Mouse (Mus musculus): ENCODE results near the gene Ttyh1. TPM values are rescaled to one million over a fixed set of nuclear protein-coding genes. Genes with fewer than 3 reads are reported as not detected.

The Ttyh1 gene
- polyA plus RNA-seq, 1 experiment = 21.5 TPM

DNA sequence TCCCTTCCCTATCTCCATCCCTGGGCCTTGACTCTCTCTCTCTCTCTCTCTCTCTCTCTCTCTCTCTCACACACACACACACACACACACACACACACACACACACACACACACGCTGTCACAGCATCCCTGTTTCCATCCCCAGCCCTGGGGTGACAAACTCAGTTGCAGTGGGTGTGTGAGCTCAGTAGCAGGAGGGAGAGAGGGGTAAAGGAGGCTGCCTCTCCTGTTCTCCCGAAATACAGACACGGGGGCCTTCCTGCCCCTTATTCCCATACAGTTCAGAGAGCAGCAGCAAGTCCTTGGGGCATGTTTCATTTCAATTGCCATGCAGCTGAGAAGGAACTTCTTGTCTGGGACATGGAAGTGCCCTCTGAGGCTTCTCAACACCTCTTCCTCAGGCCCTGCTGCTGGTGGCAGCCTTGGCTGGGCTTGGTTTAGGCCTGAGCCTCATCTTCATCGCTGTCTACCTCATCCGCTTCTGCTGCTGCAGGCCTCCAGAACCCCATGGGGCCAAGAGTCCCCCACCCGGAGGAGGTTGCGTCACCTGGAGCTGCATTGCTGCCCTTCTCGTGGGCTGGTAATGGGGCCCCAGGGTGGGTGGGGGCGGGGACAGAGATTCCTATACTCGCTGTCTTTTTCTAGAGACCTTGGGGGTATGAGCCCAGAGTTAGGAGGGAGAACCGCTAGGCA lies 3.0 kb downstream of the Ttyh1 start:
- H3K36me3 ChIP-seq (ENCODE audit: control insufficient read depth, insufficient read depth, low read length) = no peaks in the 10 kb centered on the region
- peaks cover 9% of the 10 kb centered on the region for H3K27me3 ChIP-seq (ENCODE audit: control insufficient read depth, insufficient read depth, low read length)
- no peak overlapping the region for H3K4me3 ChIP-seq (ENCODE audit: low read depth, low read length)
- WGBS = 55% methylated on average over 11 of the region's 11 CpGs
- no peak overlapping the region for H3K27ac ChIP-seq (ENCODE audit: insufficient read depth, low read depth, low read length)
- no peak for TF ChIP-seq POLR2A (IDR thresholded peaks at IDR 0.05; ENCODE audit: low read depth, low read length)
- TF ChIP-seq CTCF (IDR thresholded peaks at IDR 0.05; ENCODE audit: extremely low read depth, insufficient read length, insufficient replicate concordance, low read depth, low read length) = no peak
- H3K4me1 ChIP-seq (ENCODE audit: control insufficient read depth, insufficient read depth, insufficient read length, low read length) = peaks cover 2% of the 10 kb centered on the region

DNA sequence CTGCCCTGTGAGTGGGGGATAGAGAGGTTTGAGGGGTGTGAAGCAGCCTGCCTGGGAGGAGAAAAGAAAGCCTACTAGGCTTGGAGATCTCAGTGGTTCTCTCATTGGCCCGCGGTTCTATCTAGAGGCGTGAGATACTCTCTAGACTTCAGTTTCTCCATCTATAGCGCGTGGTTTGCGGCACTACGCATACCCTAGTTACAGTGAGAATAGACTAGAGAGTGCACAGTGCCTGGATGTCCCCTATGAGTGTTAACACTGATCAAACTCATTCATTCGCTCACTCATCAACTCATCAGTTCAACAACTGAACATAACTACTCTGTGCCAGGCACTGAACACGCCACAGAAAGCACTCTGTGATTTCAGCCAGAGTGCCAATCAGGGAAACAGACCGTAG lies 3.6 kb downstream of the Ttyh1 start:
- TF ChIP-seq POLR2A (IDR thresholded peaks at IDR 0.05; ENCODE audit: low read depth, low read length) (no peak), CTCF (IDR thresholded peaks at IDR 0.05; ENCODE audit: extremely low read depth, insufficient read length, insufficient replicate concordance, low read depth, low read length) (no peak)
- no peak overlapping the region for H3K4me3 ChIP-seq (ENCODE audit: low read depth, low read length)
- H3K36me3 ChIP-seq (ENCODE audit: control insufficient read depth, insufficient read depth, low read length) = no peaks in the 10 kb centered on the region
- H3K27me3 ChIP-seq (ENCODE audit: control insufficient read depth, insufficient read depth, low read length) = peaks cover 9% of the 10 kb centered on the region
- 87% methylated on average over 10 of the region's 10 CpGs for WGBS
- H3K27ac ChIP-seq (ENCODE audit: insufficient read depth, low read depth, low read length) = no peak overlapping the region
- H3K4me1 ChIP-seq (ENCODE audit: control insufficient read depth, insufficient read depth, insufficient read length, low read length) = peaks cover 2% of the 10 kb centered on the region

DNA sequence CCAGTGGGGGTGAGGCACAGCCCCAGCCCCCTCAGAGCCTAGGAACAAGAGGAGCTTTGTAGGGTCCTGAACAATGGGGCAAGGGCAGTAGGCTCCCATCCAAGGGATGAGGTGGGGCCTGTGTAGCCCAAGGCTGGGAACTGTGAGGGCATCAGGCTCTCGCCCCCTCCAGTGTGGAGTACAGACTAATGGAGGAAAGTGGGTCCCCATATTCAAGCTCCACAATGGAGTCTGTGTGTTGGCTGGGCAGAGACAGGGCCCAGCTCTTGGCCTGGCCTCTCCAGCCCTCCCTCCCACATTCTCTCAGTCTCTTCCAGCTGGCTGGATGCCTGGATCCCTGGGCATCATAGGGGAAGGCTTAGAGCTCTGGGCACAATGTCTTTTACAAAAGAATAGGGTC lies 4.5 kb downstream of the Ttyh1 start:
- peaks cover 2% of the 10 kb centered on the region for H3K4me1 ChIP-seq (ENCODE audit: control insufficient read depth, insufficient read depth, insufficient read length, low read length)
- no peak overlapping the region for H3K27ac ChIP-seq (ENCODE audit: insufficient read depth, low read depth, low read length)
- peaks cover 9% of the 10 kb centered on the region for H3K27me3 ChIP-seq (ENCODE audit: control insufficient read depth, insufficient read depth, low read length)
- no peaks in the 10 kb centered on the region for H3K36me3 ChIP-seq (ENCODE audit: control insufficient read depth, insufficient read depth, low read length)
- TF ChIP-seq CTCF (IDR thresholded peaks at IDR 0.05; ENCODE audit: extremely low read depth, insufficient read length, insufficient replicate concordance, low read depth, low read length) = no peak
- no peak overlapping the region for H3K4me3 ChIP-seq (ENCODE audit: low read depth, low read length)
- WGBS = 76% methylated on average over 1 of the region's 1 CpGs

DNA sequence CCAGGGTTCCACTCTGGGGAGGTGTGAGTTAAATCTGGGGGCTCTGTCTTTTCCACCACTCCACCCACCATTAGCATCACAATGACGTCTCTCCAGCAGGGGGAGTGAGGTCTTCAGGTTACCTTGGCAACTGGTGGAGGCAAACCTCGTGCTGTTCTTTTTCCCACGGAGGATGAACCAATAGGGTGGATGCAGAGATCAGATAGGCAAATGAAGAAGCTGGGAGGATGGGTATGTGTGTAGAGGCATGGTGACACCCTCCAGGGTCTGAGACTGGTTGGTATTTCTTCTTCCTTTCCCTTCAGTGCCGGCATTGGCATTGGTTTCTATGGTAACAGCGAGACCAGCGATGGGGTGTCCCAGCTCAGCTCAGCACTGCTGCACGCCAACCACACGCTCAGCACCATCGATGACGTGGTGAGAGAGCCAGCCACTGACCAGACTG lies 5.1 kb downstream of the Ttyh1 start:
- no peak for TF ChIP-seq CTCF (IDR thresholded peaks at IDR 0.05; ENCODE audit: extremely low read depth, insufficient read length, insufficient replicate concordance, low read depth, low read length)
- TF ChIP-seq POLR2A (IDR thresholded peaks at IDR 0.05; ENCODE audit: low read depth, low read length) = no peak
- H3K27me3 ChIP-seq (ENCODE audit: control insufficient read depth, insufficient read depth, low read length) = peaks cover 7% of the 10 kb centered on the region
- H3K4me1 ChIP-seq (ENCODE audit: control insufficient read depth, insufficient read depth, insufficient read length, low read length) = peaks cover 5% of the 10 kb centered on the region; the same call in 1 of the 2 replicates
- H3K36me3 ChIP-seq (ENCODE audit: control insufficient read depth, insufficient read depth, low read length) = no peaks in the 10 kb centered on the region
- H3K4me3 ChIP-seq (ENCODE audit: low read depth, low read length) = no peak overlapping the region
- 19% methylated on average over 10 of the region's 10 CpGs for WGBS
- H3K27ac ChIP-seq (ENCODE audit: insufficient read depth, low read depth, low read length) = no peak overlapping the region

DNA sequence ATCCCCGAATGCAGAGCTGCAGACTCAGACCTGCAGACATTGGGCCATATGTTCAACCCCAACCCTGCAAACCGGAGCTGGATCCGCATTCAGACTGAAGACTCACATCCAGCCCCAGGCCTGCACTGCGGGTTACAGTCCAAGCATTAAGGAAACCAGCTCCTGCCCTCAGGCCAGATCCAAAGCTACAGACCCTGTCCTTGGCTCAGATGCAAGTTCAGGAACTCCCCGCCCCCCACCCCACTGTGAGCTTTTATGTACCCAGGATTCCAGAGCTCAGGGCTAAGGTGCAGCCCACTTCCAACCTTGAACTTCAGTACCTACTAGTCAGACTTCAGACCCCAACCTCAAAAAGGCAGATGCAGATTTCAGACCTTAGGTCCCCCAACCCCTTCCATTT lies 5.6 kb downstream of the Ttyh1 start:
- Histone ChIP-seq H3K27ac (ENCODE audit: insufficient read depth, low read depth, low read length) (no peak overlapping the region), H3K4me3 (ENCODE audit: low read depth, low read length) (no peak overlapping the region), H3K27me3 (ENCODE audit: control insufficient read depth, insufficient read depth, low read length) (0 out of 2 replicates have a peak, but pooled peaks cover 2% of the 10 kb centered on the region), H3K36me3 (ENCODE audit: control insufficient read depth, insufficient read depth, low read length) (no peaks in the 10 kb centered on the region), H3K4me1 (ENCODE audit: control insufficient read depth, insufficient read depth, insufficient read length, low read length) (peaks cover 8% of the 10 kb centered on the region; the same call in 1 of the 2 replicates)
- no peak for TF ChIP-seq CTCF (IDR thresholded peaks at IDR 0.05; ENCODE audit: extremely low read depth, insufficient read length, insufficient replicate concordance, low read depth, low read length)
- TF ChIP-seq POLR2A (IDR thresholded peaks at IDR 0.05; ENCODE audit: low read depth, low read length) = no peak
- WGBS = 51% methylated on average over 5 of the region's 5 CpGs

DNA sequence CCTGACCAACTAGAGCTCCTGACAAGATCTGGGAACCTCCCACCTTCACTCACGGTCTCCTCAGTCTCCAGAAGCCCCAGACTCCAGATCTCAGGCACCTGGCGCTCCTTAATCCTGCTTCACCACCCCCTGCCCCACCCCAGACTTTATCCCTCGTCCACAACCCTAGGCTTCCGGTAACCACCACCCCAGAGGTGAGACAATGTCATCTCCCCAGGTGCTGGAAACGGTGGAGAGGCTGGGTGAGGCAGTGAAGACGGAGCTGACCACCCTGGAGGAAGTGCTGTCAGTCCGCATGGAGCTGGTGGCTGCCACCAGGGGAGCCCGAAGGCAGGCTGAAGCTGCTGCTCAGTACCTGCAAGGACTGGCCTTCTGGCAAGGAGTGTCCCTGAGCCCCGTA lies 6.1 kb downstream of the Ttyh1 start:
- peaks cover 9% of the 10 kb centered on the region; the same call in 1 of the 2 replicates for H3K4me1 ChIP-seq (ENCODE audit: control insufficient read depth, insufficient read depth, insufficient read length, low read length)
- H3K4me3 ChIP-seq (ENCODE audit: low read depth, low read length) = no peak overlapping the region
- H3K36me3 ChIP-seq (ENCODE audit: control insufficient read depth, insufficient read depth, low read length) = no peaks in the 10 kb centered on the region
- H3K27me3 ChIP-seq (ENCODE audit: control insufficient read depth, insufficient read depth, low read length) = 0 out of 2 replicates have a peak, but pooled peaks cover 2% of the 10 kb centered on the region
- no peak for TF ChIP-seq CTCF (IDR thresholded peaks at IDR 0.05; ENCODE audit: extremely low read depth, insufficient read length, insufficient replicate concordance, low read depth, low read length)
- TF ChIP-seq POLR2A (IDR thresholded peaks at IDR 0.05; ENCODE audit: low read depth, low read length) = no peak
- WGBS = 36% methylated on average over 9 of the region's 9 CpGs
- no peak overlapping the region for H3K27ac ChIP-seq (ENCODE audit: insufficient read depth, low read depth, low read length)

DNA sequence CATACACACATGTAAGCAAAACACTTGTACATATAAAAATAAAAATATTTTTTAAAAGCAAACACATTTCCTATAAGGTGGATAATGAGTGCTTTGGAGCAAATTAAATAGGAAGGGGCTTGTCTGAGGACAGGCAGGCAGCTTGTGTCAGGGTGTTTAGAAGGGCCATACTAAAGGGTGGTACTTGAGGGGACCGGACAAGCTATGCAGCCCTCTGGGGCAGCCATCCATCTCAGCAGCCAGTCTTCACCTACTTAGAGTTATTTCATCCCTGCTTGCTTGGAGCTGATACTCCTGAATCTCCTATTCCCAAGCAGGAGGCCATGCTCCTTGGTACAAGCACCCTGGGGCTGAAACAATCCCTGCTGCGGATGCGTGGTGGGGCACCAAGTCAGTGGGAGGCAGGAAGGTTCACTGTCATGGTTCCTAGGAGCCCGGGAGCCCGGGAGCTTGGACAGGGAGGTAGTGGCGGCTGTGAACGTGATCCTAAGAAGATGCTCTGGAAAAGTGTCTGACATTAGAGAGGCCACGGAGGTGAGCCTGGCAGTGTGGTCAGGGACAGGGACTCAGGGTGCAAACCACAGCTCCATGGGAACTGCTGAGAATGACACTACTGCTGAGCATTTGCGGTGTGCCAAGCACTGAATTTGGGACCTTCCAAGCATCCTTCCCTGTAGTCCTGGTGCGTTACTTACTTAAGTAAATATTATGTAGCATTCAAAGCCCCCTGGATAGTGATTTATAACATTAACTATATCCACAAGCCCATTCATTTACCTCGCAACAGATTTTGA lies 8.0 kb downstream of the Ttyh1 start:
- no peak overlapping the region for H3K4me3 ChIP-seq (ENCODE audit: low read depth, low read length)
- no peaks in the 10 kb centered on the region for H3K36me3 ChIP-seq (ENCODE audit: control insufficient read depth, insufficient read depth, low read length)
- no peak for TF ChIP-seq CTCF (IDR thresholded peaks at IDR 0.05; ENCODE audit: extremely low read depth, insufficient read length, insufficient replicate concordance, low read depth, low read length)
- TF ChIP-seq POLR2A (IDR thresholded peaks at IDR 0.05; ENCODE audit: low read depth, low read length) = no peak
- H3K27me3 ChIP-seq (ENCODE audit: control insufficient read depth, insufficient read depth, low read length) = no peaks in the 10 kb centered on the region
- H3K27ac ChIP-seq (ENCODE audit: insufficient read depth, low read depth, low read length) = no peak overlapping the region
- peaks cover 16% of the 10 kb centered on the region for H3K4me1 ChIP-seq (ENCODE audit: control insufficient read depth, insufficient read depth, insufficient read length, low read length)
- 93% methylated on average over 11 of the region's 11 CpGs for WGBS

Data from small intestine, adult 2 months (tissue).